Mouse (Mus musculus): Measurements from ENCODE around the gene Trim15. TPM values are rescaled to one million over a fixed set of nuclear protein-coding genes. Genes with fewer than 3 reads are reported as not detected.

Trim15 gene
- not detected for polyA plus RNA-seq (2014; fragmentation: Illumina TruSeq; extraction: RNeasy Lipid Tissue Mini Kit (QIAGEN cat#74804); ENCODE audit: low read depth, low replicate concordance)

GRCm38 (mm10) chr17:36866719-36867527 is at the start of gene Trim15:
TSS of gene Trim15 (minus strand) at chr17:36867210.

DNA sequence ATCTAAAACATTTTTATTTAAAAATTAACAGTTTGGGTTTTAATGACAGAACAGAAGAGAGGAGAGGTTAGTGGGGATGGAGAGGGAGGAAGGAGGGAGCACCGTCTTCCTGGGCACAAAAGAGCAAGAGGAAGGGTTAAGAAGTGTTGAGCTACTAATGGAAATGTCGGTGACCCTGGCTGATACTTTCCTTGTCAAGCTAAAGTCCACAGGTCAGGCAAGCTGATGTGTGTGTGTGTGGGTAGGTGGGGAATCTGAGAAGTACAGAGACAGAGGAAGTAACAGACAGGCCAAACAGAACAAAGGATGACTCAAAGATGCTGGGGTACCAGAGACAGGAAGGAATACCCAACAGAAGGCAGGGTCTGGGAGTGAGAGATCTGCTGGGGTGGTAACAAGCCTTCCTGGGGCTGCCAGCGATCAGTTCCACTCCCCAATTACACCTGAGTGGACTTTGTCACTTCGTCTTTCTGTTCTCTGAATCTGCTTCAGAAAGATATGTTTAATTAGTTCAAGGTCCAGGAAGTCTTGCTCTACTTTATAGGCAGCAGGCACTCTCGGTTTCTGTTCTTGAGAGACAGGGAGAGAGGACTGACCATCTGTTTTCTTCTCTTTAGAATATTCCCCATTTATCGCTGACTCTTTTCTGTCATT is 30.7 kb upstream of the Trim15 start, which contains the start of gene Trim31:
TSS of gene Trim31 (plus strand) at position 567 of the 654 bp plus-strand sequence.

DNA sequence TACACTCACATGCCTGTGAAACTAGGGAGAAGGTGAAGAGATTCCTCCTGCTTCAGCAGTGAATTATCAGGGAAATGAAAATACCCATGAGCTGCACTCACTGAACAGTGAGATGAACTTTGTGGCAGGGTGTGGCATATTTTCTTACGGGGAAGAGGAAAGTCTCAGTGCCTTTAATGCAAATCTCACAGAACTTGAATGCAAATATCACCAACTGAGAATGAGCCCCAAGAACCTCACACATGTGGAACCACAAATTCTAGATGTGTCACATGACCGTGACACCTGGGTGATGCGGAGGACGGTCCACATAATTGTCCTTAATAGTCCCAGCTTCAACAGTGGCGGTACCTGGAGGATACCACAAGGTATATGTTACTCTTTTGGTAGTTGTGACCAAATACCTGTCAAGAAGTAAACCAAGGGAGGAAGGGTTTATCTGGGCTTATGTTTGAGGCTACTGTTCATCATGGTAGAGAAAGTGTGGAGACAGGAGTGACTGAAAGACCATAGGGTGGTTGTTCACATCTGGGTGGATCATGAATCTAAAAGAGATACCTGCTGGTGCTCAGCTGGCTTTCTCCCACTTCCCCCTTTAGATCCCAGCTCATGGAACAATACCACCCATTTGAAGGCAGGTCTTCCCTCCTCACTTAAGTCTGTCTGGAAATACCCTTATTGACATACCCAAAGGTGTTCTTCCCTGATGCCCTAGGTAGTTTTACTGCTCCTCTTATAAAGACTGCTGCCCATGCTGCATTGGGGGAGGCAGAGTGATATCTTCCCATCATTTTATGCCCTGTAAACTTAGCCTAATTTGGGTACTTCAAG is 23.3 kb upstream of the Trim15 start, which contains the start of gene Trim40:
TSS of gene Trim40 (minus strand) at position 51 of the 831 bp plus-strand sequence.

DNA sequence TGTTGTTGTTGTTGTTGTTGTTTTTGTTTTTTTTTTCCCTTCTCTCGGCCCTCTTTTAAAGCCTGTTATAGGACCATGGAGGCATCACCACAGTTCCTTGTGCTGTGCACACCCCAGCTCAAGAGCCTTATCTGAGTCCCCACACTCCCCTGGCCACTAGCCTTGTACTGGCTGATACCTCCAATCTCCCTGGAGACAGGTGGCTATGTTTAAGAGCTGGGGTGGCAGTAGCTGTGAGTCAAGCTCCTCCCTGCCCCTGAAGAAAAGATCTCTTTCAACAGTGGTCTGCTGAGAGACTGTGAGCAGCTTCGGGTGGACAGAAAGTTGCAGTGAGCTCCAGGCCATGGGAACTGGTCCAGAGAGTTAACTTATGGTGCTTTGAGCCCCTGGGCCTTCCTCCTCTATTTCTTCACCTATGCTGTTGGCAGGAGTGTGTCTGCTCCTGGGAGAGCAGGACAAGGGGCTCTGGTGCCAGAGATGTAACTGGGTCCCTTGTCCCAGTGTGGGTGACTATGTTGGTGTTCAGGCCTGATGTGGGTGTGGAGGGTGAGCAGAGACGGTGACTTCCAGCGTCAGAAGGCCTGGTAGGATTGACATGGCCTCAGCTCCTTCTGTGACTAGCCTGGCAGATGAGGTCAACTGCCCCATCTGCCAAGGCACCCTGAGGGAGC is 2.4 kb upstream of the Trim15 start, which contains the start of gene Trim10:
TSS of gene Trim10 (plus strand) at position 291 of the 671 bp plus-strand sequence.

DNA sequence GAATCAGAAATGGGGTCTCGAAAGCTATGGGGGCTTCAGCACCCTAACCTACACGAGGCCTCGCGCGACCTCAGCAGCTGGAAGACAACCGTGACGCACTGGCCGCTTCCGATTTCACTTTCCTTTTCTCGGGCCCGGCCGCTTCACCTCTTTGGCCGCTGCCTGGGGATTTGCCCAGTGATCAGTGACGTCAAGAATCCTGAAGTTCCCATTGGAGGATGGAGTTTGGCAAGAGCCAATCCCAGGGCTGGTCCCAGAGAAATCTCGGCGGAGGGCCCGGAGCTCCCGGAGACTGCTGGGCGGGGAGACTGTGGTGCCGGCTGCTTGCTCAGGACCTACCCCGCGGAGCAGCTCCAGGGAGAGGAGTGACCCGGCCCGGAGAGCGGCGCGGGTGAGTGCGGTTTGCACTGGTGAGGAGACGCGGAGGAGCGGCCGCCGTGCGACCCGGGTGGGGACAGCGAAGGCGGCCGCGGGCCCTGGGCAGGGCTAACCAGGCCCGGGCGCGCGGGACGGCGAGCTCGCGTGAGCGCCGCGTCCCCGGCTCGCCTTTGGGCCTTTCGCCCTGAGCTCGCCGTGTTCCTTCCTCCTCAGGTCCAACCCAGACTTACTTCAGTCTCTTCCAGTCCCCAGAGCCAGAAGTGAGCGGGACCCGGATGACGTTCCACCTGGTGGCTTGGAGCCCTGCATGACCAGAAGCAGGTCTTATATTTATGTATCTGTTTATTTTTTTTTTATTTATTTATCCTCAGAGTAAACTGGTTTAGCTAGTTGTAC is 29.9 kb downstream of the Trim15 start, which contains the start of gene Trim26:
TSS of gene Trim26 (plus strand) at position 261 of the 774 bp plus-strand sequence.

DNA sequence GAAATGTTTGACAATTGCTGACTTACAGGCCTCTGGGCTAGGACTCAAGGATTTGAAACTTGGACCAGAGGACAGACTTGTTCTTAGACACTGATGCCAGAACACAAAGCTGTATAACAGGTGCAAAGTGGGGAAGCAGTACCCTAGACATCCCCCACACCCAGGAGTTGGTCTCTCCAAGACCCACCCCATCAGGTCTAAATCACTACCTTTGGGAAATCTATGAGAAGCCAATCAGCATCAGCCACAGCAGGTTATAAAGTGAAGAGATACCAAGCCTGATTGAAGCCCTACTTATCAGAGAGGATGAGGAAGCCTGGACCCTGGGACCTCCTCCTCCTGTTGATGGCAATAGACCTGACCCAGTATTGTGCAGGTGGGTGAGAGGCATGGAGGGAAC is 55.1 kb downstream of the Trim15 start, which contains the start of gene H2-M10.6:
TSS of gene H2-M10.6 (plus strand) at position 301 of the 400 bp plus-strand sequence.

Other genes starting within 250 kb of the Trim15 start
- not detected for gene H2-M9, start 224.5 kb downstream of the Trim15 start, polyA plus RNA-seq (2014; fragmentation: Illumina TruSeq; extraction: RNeasy Lipid Tissue Mini Kit (QIAGEN cat#74804); ENCODE audit: low read depth, low replicate concordance)
- not detected for gene H2-M1, start 195.0 kb downstream of the Trim15 start, polyA plus RNA-seq (2014; fragmentation: Illumina TruSeq; extraction: RNeasy Lipid Tissue Mini Kit (QIAGEN cat#74804); ENCODE audit: low read depth, low replicate concordance)
- not detected for gene H2-M10.5, start 94.3 kb downstream of the Trim15 start, polyA plus RNA-seq (2014; fragmentation: Illumina TruSeq; extraction: RNeasy Lipid Tissue Mini Kit (QIAGEN cat#74804); ENCODE audit: low read depth, low replicate concordance)
- not detected for gene H2-M10.6, start 55.0 kb downstream of the Trim15 start, polyA plus RNA-seq (2014; fragmentation: Illumina TruSeq; extraction: RNeasy Lipid Tissue Mini Kit (QIAGEN cat#74804); ENCODE audit: low read depth, low replicate concordance)
- 19.2 TPM for gene Trim26, start 30.1 kb downstream of the Trim15 start, polyA plus RNA-seq (2014; fragmentation: Illumina TruSeq; extraction: RNeasy Lipid Tissue Mini Kit (QIAGEN cat#74804); ENCODE audit: low read depth, low replicate concordance)
- gene Trim10, start 2.4 kb upstream of the Trim15 start, polyA plus RNA-seq (2014; fragmentation: Illumina TruSeq; extraction: RNeasy Lipid Tissue Mini Kit (QIAGEN cat#74804); ENCODE audit: low read depth, low replicate concordance), result 0.18 TPM
- gene Trim40, start 22.9 kb upstream of the Trim15 start, polyA plus RNA-seq (2014; fragmentation: Illumina TruSeq; extraction: RNeasy Lipid Tissue Mini Kit (QIAGEN cat#74804); ENCODE audit: low read depth, low replicate concordance), result 0.29 TPM
- gene Trim31, start 30.9 kb upstream of the Trim15 start, polyA plus RNA-seq (2014; fragmentation: Illumina TruSeq; extraction: RNeasy Lipid Tissue Mini Kit (QIAGEN cat#74804); ENCODE audit: low read depth, low replicate concordance), result not detected
- gene Rnf39, start 75.7 kb upstream of the Trim15 start, polyA plus RNA-seq (2014; fragmentation: Illumina TruSeq; extraction: RNeasy Lipid Tissue Mini Kit (QIAGEN cat#74804); ENCODE audit: low read depth, low replicate concordance), result 0.52 TPM
- 96.5 TPM for gene Ppp1r11, start 84.5 kb upstream of the Trim15 start, polyA plus RNA-seq (2014; fragmentation: Illumina TruSeq; extraction: RNeasy Lipid Tissue Mini Kit (QIAGEN cat#74804); ENCODE audit: low read depth, low replicate concordance)
- 44.0 TPM for gene Znrd1, start 91.3 kb upstream of the Trim15 start, polyA plus RNA-seq (2014; fragmentation: Illumina TruSeq; extraction: RNeasy Lipid Tissue Mini Kit (QIAGEN cat#74804); ENCODE audit: low read depth, low replicate concordance)
- 29.8 TPM for gene Znrd1as, start 91.4 kb upstream of the Trim15 start, polyA plus RNA-seq (2014; fragmentation: Illumina TruSeq; extraction: RNeasy Lipid Tissue Mini Kit (QIAGEN cat#74804); ENCODE audit: low read depth, low replicate concordance)
- 1.2 TPM for gene 2410137M14Rik, start 114.0 kb upstream of the Trim15 start, polyA plus RNA-seq (2014; fragmentation: Illumina TruSeq; extraction: RNeasy Lipid Tissue Mini Kit (QIAGEN cat#74804); ENCODE audit: low read depth, low replicate concordance)
- gene H2-M5, start 122.3 kb upstream of the Trim15 start, polyA plus RNA-seq (2014; fragmentation: Illumina TruSeq; extraction: RNeasy Lipid Tissue Mini Kit (QIAGEN cat#74804); ENCODE audit: low read depth, low replicate concordance), result 0.55 TPM
- gene Zfp57, start 134.0 kb upstream of the Trim15 start, polyA plus RNA-seq (2014; fragmentation: Illumina TruSeq; extraction: RNeasy Lipid Tissue Mini Kit (QIAGEN cat#74804); ENCODE audit: low read depth, low replicate concordance), result 3.7 TPM
- gene Mog, start 156.2 kb upstream of the Trim15 start, polyA plus RNA-seq (2014; fragmentation: Illumina TruSeq; extraction: RNeasy Lipid Tissue Mini Kit (QIAGEN cat#74804); ENCODE audit: low read depth, low replicate concordance), result not detected
- 13.1 TPM for gene Gabbr1, start 178.8 kb upstream of the Trim15 start, polyA plus RNA-seq (2014; fragmentation: Illumina TruSeq; extraction: RNeasy Lipid Tissue Mini Kit (QIAGEN cat#74804); ENCODE audit: low read depth, low replicate concordance)
- gene Olfr90, start 221.3 kb upstream of the Trim15 start, polyA plus RNA-seq (2014; fragmentation: Illumina TruSeq; extraction: RNeasy Lipid Tissue Mini Kit (QIAGEN cat#74804); ENCODE audit: low read depth, low replicate concordance), result not detected
- gene Olfr91, start 231.1 kb upstream of the Trim15 start, polyA plus RNA-seq (2014; fragmentation: Illumina TruSeq; extraction: RNeasy Lipid Tissue Mini Kit (QIAGEN cat#74804); ENCODE audit: low read depth, low replicate concordance), result not detected